Mouse (Mus musculus) G1E (cell line): ENCODE measurements around the gene Bpi.

Source experiments
- CTCF ChIP-seq: IDR thresholded peaks from 2 replicates; pipeline ENCODE4 v1.5.1; 2012; ENCODE audit warnings: low read depth, low read length, inconsistent platforms, mixed read lengths
- GATA2 ChIP-seq: IDR thresholded peaks from 2 replicates; pipeline ENCODE4 v1.6.1; 2012; ENCODE audit warnings: low read depth, low read length, inconsistent platforms, borderline replicate concordance
- POLR2AphosphoS5 ChIP-seq: IDR thresholded peaks from 2 replicates; pipeline ENCODE4 v1.6.1; 2012; ENCODE audit warnings: low read depth, low read length, inconsistent platforms; ENCODE audit not compliant: insufficient replicate concordance

DNA sequence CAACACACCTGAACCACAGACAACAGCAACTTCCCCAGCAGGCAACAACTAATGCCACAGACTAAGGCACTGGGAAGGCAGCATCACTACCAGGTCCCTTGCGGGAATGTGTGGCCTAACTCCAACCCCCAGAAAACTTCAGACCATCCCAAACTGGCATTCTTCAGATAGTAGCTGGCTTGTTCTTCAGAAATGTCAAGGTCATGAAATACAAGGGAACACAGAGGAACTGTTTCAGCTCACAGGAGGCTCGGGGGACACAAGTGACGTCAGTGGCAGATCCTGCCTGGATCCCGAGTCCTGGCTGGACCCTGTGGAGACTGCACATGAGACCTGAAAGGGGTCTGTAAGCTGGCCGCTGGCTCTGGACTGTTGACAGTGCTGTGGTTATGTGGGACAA lies 4.1 kb upstream of the Bpi start:
- TF ChIP-seq CTCF, result no peak
- no peak for TF ChIP-seq POLR2AphosphoS5
- no peak for TF ChIP-seq GATA2
